Mouse (Mus musculus) testis, adult 2 months (tissue): ENCODE measurements around the gene Prkcz. TPM values are rescaled to one million over a fixed set of nuclear protein-coding genes. Genes with fewer than 3 reads are reported as not detected.

ENCODE experiments used
- H3K27ac ChIP-seq: fragments of 200-500 bp; 2 replicates; pipeline ENCODE4 v1.5.1; 2012; ENCODE audit warnings: low read depth, low read length; ENCODE audit not compliant: control insufficient read depth, insufficient read depth
- H3K27me3 ChIP-seq: fragments of 200-500 bp; 2 replicates; pipeline ENCODE4 v1.6.1; 2012; ENCODE audit warnings: mild to moderate bottlenecking, low read length, moderate library complexity; ENCODE audit not compliant: control insufficient read depth, insufficient read depth
- H3K36me3 ChIP-seq: fragments of 200-500 bp; 2 replicates; pipeline ENCODE4 v1.6.1; 2012; ENCODE audit warnings: mild to moderate bottlenecking, low read length; ENCODE audit not compliant: control insufficient read depth, insufficient read depth
- H3K4me1 ChIP-seq: fragments of 200-500 bp; 2 replicates; pipeline ENCODE4 v1.6.1; 2012; ENCODE audit warnings: low read length; ENCODE audit not compliant: control insufficient read depth, insufficient read depth
- H3K4me3 ChIP-seq: fragments of 200-500 bp; 2 replicates; pipeline ENCODE4 v1.5.1; 2012; ENCODE audit warnings: low read depth, mild to moderate bottlenecking, low read length, moderate library complexity, mixed read lengths; ENCODE audit not compliant: control insufficient read depth
- CTCF ChIP-seq: fragments of 200-500 bp; IDR thresholded peaks from 2 replicates; pipeline ENCODE4 v1.5.1; 2012; ENCODE audit warnings: low read depth, mild to moderate bottlenecking, inconsistent platforms, low read length, moderate library complexity; ENCODE audit not compliant: control insufficient read depth, insufficient read depth, insufficient replicate concordance
- POLR2A ChIP-seq: fragments of 200-500 bp; IDR thresholded peaks from 2 replicates; pipeline ENCODE4 v1.6.1; 2012; ENCODE audit warnings: low read depth, mild to moderate bottlenecking, inconsistent platforms, low read length, moderate library complexity; ENCODE audit not compliant: control insufficient read depth
- polyA plus RNA-seq: library from polyadenylated mRNA; depleted of rRNA; stranded (reverse); fragments of >200 nt; gene quantifications from 2 replicates; pipeline ENCODE4 v1.2.3, GENCODE M21; 2012; rRNA removed

Gene Prkcz
- polyA plus RNA-seq, 1 experiment = 16.5 TPM

DNA sequence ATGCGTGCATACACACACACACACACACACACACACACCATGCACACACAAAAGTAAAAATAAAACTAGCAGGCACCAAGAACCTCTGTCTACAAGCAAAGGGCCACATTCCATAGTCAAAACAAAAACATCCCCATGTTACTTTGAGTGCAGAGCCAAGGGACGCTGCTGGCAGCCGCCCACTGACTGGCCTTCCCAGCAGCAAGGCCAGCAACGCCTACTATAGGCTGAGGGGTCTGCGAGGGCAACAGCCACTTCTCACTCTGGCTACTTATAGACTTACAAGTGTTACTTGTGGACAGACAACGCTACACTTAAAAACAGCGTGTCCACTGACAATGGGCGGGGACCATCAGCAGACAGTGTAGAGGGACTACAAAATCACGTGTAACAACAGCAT lies 146.0 kb downstream of the Prkcz start:
- no peak overlapping the region for H3K4me3 ChIP-seq
- H3K27ac ChIP-seq = no peak overlapping the region; the same call in 1 of the 2 replicates
- H3K4me1 ChIP-seq = peaks cover 19% of the 10 kb centered on the region
- TF ChIP-seq CTCF (no peak), POLR2A (no peak)
- H3K27me3 ChIP-seq = no peaks in the 10 kb centered on the region
- no peaks in the 10 kb centered on the region for H3K36me3 ChIP-seq

DNA sequence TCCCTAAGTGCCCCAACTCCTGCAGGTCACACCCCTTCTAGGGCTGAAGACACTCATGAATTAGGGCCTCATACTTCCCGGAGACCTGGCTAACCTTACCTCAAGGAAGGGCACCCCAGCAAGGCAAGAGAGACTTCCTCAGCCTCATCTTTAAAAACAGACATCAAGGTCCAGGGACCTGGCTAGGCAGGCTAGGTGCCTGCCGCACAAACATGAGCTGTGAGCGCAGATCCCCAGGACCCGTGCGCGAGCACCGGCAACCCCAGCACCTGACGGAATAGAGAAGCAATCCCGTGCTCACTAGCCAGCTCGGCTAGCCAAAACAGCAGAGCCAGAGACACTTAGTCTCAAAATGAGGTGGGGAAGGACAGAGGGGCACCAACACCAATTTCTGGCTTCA lies 146.4 kb downstream of the Prkcz start:
- no peak overlapping the region for H3K4me3 ChIP-seq
- H3K27me3 ChIP-seq = no peaks in the 10 kb centered on the region
- H3K36me3 ChIP-seq = no peaks in the 10 kb centered on the region
- H3K27ac ChIP-seq = no peak overlapping the region
- TF ChIP-seq CTCF (no peak), POLR2A (no peak)
- H3K4me1 ChIP-seq = peaks cover 17% of the 10 kb centered on the region

- Histone ChIP-seq H3K27me3 (no peaks in the 10 kb centered on the region), H3K4me3 (no peak overlapping the region), H3K36me3 (no peaks in the 10 kb centered on the region), H3K4me1 (peaks cover 17% of the 10 kb centered on the region), H3K27ac (no peak overlapping the region)
- no peak for TF ChIP-seq POLR2A
- TF ChIP-seq CTCF = no peak
Observed at GRCm38 (mm10) chr4:155214188-155214587, 147.0 kb downstream of the Prkcz start.

DNA sequence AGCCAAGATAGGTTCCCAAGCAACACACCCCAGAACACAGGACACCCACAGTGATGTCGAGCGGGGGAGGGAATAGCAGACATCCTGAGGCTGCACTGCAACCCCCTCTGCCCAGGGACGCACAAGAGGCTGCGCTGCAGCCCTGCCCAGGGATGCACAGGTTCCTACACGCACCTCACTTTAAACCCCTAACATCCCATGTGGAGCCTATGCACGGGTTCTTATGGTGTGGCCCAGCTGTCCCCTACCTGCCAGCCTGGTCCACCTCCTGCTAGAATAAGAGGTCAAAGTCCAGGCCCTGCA lies 147.5 kb downstream of the Prkcz start:
- Histone ChIP-seq H3K36me3 (no peaks in the 10 kb centered on the region), H3K27me3 (no peaks in the 10 kb centered on the region), H3K4me3 (no peak overlapping the region), H3K27ac (no peak overlapping the region), H3K4me1 (peaks cover 17% of the 10 kb centered on the region)
- TF ChIP-seq CTCF (no peak), POLR2A (no peak)

DNA sequence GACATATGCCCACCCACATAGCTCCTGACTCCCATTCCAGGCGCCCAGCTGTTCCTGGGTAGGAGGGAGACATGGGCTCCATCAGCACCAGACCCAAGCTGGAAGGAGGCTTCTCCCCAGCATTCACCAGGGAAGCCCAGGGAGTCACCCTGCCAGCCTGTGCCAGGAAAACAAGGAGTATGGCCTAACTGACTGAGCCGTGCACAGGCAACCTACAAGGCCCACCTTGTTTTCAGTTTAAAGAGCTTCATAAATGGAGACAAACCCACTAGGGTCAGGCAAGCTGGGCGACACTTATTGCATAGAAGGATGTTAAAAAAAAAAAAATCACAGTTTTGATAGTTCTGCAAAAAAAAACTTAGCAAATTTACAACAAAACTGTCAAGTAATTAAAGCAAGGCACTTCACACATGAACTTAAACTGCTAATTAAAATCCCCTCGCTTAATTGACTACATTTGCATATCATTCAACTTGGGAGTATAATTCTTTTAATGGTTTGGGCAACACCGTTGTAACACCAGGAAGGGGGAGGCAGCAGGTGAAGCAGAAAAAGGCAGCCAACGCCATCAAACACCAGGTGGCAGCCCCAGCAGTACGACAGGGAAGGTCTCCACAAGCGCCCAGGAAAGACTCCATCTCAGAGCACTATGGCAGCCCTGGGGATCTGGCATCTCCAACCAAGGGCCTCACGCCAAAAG lies 148.0 kb downstream of the Prkcz start:
- Histone ChIP-seq H3K36me3 (no peaks in the 10 kb centered on the region), H3K27ac (no peak overlapping the region), H3K27me3 (no peaks in the 10 kb centered on the region), H3K4me1 (peaks cover 17% of the 10 kb centered on the region), H3K4me3 (no peak overlapping the region)
- no peak for TF ChIP-seq CTCF

Other genes starting within 250 kb of the Prkcz start
- 5.0 and 6.4 TPM in 2 replicates for gene Ski, start 138.8 kb downstream of the Prkcz start, polyA plus RNA-seq
- gene Faap20, start 111.6 kb downstream of the Prkcz start, polyA plus RNA-seq = 12.4 and 12.7 TPM in 2 replicates
- 0.17 and 0.26 TPM in 2 replicates for gene Gabrd, start 36.8 kb upstream of the Prkcz start, polyA plus RNA-seq
- gene Cfap74, start 47.8 kb upstream of the Prkcz start, polyA plus RNA-seq = 79.6 and 79.9 TPM in 2 replicates
- 24.8 and 30.0 TPM in 2 replicates for gene Tmem52, start 107.8 kb upstream of the Prkcz start, polyA plus RNA-seq
- gene Gnb1, start 130.0 kb upstream of the Prkcz start, polyA plus RNA-seq = 356 and 422 TPM in 2 replicates
- gene Nadk, start 201.0 kb upstream of the Prkcz start, polyA plus RNA-seq = 43.1 and 48.9 TPM in 2 replicates
- gene Slc35e2, start 240.1 kb upstream of the Prkcz start, polyA plus RNA-seq = 3.2 and 3.5 TPM in 2 replicates